Mouse (Mus musculus): ENCODE data around the gene 1700025G04Rik.

Gene 1700025G04Rik

DNA sequence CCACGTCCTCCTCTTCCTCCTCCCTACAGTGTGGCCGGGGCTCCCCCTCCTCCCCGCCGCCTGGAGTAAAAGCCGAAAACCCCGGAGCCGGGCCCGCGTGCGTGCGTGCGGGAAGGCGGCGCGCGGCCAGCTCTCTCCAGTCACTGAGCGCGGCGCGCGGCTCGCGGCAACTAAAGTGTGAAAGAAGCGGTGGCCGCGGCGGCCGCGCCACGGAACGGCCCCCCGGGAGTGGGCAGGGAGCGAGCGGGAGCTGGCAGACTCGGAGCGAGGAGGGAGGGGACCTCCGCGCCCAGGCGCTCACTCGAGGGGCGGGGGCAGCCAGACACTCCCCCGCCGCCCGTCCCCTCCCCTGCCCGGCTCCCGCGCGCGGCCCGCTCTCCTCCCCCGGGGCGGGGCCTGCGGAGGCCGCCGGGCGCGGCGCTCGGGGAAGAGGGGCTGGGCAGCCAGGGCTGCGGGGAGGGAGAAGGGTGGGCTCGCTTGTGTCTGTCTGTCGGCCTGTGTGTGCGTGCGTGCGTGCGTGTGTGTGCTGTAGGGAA is at the start of gene 1700025G04Rik:
TSS of gene 1700025G04Rik (minus strand) at position 108 of the 536 bp plus-strand sequence.
- in situ Hi-C loops (cut with MboI; ENCODE audit: low sequenced_read_pairs): no loop called here

DNA sequence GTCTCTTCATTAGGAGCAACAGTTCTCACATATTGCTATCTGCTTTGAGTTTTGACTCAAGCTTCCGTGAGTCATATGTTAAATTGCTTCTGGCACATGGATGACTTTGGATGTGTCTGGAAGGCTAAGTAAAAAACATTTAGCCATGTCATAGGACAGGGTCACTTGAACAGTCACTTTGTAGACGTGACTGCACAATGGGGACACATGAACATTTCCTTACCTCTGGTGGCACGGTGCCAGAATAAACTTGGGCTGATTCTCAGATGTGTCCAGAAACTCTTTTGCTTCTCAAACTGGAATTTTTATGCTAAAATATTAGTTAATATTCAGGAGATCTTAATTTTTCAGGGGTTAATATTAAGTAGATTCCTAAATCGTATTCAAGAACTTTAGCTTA is 49.6 kb upstream of the 1700025G04Rik start:
- in situ Hi-C loops (cut with MboI; ENCODE audit: low sequenced_read_pairs): no loop called here

DNA sequence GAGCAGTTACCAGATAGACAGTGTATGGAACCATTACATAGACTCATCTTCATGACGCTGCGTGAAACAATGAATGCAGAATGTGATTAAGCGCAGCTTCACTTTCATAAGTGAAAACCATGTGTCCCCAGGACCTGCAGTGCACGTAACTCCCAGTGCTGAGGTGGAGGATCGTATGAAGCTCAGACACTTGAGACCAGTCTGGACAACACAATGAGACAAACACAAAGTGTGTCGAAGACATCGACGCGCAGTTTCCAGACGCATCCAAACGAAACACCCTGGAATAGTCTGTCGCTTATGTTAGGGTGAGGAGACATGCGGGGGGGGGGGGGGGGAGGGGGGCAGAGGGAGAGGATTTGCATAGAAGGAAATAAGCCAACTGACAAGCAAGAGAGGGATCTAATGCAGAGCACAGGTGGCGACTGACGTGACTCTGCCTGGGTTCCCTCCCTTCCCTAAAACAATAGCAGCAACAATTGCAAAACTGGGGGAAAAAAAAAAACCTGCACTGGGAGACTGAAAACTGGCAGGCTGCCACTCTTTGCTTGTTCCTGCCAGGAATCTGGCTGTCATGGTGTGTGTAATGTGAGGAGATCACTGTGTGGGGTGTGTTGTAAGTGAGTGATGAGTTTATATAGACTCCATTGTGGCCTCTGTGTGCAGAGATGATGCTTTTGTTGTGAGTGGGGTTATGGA is 40.3 kb upstream of the 1700025G04Rik start:
- in situ Hi-C loops (cut with MboI; ENCODE audit: low sequenced_read_pairs): no loop called here

DNA sequence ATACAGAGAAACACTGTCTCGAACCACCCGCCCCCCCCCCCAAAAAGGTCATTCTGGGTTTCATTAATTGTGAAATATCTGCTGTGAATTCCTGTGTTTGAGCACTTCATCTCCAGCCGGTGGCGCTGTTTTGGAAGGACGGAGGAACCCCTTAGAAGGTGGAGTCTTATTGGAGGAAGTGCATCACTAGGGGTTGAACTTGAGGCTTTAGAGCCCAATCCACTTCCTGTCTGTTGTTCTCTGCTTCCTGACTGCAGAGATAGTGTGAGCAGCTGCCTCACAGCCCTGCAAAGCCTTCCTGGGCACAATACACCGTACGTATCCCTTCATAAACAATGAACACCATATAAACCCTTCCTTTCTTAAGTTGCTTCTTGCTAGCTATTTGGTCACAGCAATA is 35.5 kb upstream of the 1700025G04Rik start:
- in situ Hi-C loops (cut with MboI; ENCODE audit: low sequenced_read_pairs): no loop called here

DNA sequence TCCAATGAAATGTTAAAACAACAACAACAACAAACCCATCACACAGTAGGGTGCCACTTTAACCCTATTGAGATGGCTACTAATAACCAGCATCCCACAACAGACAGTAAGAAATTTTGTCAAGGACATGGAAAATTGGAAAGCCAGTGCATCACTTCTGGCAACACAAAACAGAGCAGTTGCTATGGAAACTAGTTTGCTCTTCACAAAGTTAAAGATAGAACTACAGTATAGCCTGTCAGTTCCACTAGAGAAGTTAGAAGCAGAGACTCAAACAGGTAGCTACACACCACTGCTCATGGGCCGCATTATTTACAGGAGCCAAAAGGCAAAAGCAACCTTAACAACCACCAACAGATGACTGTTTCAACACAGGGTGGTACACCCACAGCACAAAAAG is 20.2 kb upstream of the 1700025G04Rik start:
- in situ Hi-C loops (cut with MboI; ENCODE audit: low sequenced_read_pairs): no loop called here

DNA sequence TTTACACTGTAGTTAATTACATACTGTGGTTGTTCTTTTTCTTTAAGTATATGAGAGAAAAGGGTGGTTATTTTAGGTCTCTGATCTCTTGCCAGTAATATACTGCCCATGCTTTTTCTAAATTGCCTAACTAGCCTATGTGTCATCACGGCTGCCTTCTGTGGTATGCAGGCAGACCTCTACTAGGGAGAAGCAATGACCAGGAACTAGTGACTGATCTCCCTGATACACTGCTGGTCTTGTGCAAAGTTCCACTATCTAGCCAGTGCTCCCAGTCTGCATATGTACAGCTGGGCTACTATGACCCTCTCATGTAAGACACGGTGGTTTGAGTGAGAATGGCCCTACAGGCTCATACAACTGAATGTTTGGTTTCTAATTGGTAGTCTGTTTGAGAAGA is 16.2 kb upstream of the 1700025G04Rik start:
- in situ Hi-C loops (cut with MboI; ENCODE audit: low sequenced_read_pairs): no loop called here

DNA sequence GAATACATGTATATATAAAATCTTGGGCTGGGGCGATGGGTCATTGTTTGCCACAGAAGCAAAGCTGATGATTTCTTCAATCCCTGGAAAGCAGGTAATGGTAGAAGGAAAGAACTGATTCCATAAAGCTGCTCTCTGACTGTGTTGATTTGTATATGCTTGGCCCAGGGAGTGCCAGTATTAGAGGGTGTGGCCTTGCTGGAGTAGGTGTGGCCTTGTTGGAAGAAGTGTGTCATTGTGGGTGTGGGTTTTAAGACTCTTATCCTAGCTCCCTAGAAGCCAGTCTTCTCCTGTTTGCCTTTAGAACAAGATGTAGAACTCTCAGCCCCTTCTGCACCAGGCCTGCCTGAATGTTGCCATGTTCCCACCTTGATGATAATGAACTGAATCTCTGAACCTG is 15.3 kb upstream of the 1700025G04Rik start:
- in situ Hi-C loops (cut with MboI; ENCODE audit: low sequenced_read_pairs): no loop called here

DNA sequence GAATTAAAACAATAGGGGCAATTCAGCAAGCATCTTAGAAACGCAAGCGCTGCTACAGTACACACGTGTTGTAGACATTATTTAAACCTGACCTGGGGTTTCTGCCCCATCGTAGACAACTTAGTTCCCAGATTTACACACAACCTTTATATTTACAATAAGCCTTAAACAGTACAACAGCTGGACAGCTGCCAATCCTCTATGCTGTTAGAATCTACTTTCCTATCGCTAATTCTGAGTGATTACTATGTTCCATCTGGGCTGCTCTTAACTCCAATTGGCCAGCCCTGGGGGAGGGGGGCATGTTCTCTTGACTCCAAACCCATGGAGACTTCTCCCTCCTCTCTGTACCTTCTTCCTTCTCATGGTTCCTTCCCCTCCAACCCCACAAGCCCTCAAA is 11.8 kb upstream of the 1700025G04Rik start:
- in situ Hi-C loops (cut with MboI; ENCODE audit: low sequenced_read_pairs): no loop called here

DNA sequence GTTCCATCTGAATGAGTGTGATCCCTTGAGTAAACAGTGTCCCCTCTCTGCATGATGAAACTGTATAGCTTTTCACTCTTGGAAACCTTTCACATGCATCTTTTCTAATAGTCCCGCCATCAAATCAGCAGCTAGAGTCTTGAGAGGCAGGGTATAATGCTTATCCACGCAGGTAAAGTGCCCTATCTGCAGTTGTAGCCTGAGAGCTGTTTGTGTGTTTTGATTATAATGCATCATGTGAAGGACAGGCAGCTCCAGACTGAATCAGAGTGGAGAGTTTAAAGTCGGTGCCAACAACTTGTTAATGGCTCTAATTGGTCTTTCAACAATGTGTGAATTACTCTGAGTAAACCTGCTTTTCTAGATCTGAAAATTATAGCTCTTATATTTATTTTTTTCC is 6.1 kb upstream of the 1700025G04Rik start:
- in situ Hi-C loops (cut with MboI; ENCODE audit: low sequenced_read_pairs): no loop called here

DNA sequence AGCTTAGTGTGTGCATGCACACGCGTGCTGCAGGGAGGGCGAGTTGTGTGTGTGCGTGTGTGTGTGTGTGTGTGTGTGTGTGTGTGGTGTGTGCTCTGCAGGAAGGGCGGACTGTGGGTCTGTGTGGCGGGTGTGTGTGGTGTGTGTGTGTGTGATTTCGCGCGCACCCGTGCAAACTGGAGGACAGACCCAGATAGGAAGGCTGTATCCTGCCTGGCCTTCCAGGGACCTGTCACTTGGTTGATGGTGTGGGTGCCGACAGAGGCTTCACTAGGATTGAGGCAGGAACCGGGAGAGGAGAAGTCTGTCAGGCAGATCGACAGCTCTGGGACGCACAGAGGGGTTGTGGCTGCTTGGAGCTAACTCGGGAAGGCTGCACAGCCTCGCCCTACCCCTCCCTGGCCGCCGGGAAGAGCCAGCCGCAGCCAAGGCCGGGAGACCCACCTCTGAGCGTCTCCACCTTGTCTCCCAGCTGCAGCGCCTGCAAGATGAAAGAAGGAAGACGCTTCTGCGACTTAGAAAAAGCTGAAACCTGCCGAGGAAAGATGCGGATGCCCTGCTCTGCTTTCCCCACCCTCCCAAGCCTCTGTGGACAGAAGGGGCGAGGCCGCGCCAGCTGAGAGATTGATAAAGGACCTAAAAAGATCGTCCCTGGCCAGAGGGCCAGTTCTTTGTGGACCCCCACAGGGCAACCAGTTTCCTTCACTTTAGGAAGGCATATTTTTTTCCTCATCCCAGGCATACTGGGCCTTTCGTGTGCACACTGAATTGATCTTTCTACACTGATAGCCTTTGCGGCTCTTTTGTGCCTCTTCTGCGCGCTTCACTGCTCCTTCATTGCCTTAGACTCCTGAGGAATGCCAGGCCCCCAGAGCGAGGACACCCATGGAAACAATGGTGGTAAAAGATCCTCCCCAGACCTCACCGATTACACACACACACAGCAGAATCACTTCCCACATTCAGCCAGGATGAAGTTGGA is 930 bp upstream of the 1700025G04Rik start:
- in situ Hi-C loops (cut with MboI; ENCODE audit: low sequenced_read_pairs): no loop called here

DNA sequence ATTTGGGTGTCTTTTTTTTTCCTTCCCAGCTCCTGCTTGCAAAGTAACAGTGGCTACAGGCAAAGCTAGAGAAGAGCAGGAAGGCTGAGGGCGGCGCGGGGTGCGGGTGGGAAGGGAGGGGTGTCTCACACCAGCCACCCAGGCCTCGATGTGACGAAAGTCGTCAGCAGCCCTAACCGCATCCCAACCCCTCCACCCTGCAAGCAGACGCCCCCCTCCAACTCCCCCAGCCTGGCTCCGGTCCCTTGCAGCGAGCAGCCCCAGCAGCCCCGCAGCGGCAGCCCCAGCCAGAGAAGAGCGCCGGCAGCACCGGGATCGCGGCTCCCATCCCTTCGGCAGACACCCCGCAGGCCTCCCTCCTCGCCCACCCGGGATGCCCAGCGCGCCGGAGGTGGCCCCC is 399 bp downstream of the 1700025G04Rik start:
- in situ Hi-C loops (cut with MboI; ENCODE audit: low sequenced_read_pairs): no loop called here

DNA sequence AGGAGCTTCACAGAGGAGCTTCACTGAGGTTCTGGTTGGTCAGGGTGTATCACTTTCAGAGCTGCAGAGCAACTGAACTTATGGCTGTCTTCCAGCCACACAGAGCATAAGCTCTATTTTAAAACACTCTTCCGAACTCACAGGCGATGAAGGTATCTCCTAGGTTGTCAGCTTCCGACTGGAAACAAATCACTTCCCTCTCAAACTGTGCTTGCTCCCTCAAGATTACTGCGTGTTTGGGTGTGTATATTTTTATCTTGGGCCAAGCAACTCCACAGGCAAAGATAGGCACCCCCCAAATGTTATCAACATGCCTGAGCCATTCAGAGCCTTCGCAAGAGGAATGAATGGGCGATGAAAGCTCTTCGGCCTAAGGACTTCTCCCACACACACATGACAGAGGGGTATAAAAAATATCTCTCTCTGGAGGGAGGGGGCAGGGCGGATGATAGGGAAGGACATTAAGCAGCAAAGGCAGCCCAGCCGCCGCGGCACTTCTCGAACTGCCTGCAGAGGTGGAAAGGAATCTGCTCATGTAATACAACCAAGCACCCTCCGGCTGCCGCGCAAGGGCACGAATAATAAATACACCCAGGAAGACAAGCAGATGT is 1.0 kb downstream of the 1700025G04Rik start:
- in situ Hi-C loops (cut with MboI; ENCODE audit: low sequenced_read_pairs): no loop called here

DNA sequence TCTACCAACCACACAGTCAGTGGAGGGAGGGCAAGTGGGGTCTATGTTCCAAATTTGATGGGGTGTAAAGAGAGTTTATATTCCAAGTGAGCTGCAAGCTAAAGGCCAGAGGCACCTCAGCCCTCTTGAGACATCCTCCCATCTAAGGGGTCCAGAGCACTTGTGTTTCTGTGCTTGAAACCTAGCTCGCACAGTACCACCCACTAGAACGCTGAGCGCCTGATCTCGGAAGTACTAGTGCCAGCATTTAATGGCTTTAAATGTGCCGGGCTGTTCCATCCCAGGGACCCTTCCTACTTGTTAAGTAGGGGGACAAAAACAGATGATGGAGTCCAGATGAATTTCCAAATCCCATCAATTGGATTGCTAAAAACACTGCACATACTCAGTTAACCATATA is 1.9 kb downstream of the 1700025G04Rik start:
- in situ Hi-C loops (cut with MboI; ENCODE audit: low sequenced_read_pairs): no loop called here

DNA sequence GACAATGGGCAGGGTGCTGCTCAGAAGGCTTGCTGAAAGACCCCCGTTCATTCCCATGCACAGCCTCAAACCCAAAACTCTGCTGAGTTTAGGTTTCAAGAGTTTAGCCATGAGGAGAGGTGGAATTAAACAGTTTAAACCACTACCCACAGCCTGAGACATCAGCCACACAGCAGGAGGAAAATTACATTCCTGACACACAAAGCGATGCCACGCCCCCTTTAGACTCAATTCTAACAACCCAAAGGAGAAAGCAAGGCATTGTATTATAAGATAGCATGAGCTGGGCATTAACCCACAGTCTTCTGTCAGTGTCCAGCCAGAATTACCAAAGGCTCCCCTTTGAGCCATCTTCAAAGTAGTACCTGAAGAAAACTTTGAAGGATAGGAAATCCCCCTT is 3.0 kb downstream of the 1700025G04Rik start:
- in situ Hi-C loops (cut with MboI; ENCODE audit: low sequenced_read_pairs): no loop called here

DNA sequence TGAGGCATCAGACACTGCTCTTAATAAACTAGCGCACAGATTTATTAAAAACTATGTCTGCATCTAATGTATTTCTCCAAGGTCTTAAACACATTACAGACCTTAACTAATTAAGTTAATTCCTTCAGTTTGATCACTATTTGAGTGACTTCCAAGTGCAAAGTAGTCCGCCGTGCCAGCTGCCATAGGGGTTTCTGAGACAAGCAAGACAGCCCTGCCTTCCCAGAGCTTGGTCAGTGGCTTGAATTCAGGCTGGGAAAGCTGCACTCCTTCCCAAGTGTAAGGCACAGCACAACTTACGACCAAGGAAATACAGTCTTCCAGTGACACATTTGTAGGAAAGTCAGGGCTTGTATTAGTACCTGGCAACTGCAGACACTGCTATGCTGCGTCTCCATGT is 4.4 kb downstream of the 1700025G04Rik start:
- in situ Hi-C loops (cut with MboI; ENCODE audit: low sequenced_read_pairs): no loop called here

DNA sequence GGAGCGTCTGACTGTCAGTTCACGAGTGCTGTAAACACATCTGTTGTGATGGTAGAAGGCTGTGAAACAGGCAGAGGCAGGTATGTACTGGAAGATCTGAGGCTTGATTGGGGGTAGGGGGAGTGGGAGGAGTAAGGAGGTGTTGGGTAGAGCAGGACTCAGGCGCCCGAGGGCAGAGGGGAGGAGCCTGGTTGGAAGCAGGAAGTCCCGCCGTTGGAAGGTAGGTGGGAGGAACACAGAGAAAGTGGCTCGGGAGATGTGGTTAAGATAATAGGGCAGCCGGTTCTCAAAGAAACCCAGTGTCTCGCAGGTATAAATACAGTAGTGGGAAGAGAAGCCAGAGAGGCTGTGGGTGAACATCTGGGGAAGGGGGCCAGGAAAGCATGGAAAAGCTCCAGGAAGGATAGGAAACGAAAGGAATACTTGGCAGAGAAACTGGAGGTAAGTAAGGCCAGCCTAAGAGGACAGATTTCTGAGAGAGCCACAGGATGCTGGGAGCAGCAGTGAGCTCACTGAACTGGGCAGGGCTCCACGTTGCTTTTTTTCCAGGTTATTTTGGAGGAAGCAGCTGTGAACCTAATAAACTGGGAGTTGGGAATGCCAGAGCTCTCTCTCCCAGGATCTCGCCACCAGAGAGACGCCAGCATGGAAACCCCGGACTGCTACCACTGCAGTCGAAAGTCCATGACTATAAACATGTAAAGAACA is 5.1 kb downstream of the 1700025G04Rik start:
- in situ Hi-C loops (cut with MboI; ENCODE audit: low sequenced_read_pairs): no loop called here

DNA sequence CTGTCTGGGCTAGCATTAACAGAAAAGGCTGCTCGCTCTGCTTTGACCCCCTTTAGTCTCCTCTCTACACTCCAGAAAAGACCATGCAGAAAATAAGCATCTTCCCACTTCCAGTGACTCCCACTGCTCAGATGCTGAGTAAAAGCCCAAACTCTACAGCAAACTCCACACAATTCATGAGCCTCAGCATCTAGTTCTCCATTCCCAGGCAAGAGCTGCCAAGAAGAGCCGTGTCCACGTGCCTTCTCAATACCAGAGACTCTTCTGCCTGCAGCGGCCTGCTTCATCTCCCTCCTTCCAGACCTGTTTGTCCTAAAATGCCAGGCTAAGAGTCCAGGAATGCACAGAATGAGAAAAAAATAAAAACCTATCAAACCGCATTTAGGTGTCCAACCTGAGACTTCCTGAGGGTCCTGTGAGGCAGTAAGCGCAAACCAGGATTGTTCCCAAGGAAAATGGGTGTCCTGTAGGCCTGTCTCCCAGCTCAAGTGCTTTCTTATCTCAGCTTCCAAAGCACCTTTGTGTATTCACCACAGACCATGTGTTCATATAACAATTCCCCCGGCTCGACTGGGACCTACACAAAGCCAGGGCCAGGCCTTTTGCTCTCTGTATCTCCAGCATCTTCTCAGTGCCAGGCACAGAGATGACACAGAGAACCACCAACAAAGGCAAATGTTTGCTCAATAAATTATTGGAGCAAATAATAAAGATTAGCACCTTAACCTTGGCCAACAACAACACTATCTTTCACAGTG is 7.8 kb downstream of the 1700025G04Rik start:
- in situ Hi-C loops (cut with MboI; ENCODE audit: low sequenced_read_pairs): no loop called here

DNA sequence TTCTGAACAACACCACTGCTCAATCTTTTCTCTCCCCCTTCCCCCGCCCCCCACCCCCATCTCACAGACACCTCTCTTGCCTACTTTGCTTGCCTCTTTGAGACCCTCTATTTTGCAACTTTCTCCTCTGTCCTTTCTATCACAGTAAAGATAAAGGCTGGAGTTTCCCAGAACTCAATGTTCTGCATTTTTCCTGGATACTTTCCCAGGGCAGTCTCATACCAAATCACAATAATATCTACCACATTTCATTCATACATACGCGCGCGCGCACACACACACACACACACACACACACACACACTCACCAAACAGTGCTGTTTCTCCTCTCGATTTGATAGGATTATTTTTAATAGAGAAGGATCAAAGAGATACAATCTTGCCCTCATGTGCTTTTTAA is 8.8 kb downstream of the 1700025G04Rik start:
- in situ Hi-C loops (cut with MboI; ENCODE audit: low sequenced_read_pairs): no loop called here

DNA sequence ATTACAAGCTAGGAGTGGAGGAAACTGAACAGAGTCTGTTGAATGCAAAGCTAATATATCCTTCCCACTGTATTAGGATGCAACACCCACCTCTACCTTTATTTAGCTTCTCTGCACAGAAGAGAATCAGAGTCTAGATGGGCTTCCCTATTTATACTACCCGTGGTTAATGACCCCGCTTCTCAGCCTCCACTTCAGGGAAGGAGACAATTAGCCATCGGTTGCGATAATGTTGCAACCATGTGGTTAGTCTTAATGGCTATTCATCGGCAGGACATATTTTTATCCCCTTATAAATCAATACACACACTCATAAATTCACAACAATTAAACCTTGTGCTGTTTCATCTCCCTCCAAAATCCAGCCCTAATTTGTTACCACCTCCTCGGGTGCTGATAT is 9.7 kb downstream of the 1700025G04Rik start:
- in situ Hi-C loops (cut with MboI; ENCODE audit: low sequenced_read_pairs): no loop called here

DNA sequence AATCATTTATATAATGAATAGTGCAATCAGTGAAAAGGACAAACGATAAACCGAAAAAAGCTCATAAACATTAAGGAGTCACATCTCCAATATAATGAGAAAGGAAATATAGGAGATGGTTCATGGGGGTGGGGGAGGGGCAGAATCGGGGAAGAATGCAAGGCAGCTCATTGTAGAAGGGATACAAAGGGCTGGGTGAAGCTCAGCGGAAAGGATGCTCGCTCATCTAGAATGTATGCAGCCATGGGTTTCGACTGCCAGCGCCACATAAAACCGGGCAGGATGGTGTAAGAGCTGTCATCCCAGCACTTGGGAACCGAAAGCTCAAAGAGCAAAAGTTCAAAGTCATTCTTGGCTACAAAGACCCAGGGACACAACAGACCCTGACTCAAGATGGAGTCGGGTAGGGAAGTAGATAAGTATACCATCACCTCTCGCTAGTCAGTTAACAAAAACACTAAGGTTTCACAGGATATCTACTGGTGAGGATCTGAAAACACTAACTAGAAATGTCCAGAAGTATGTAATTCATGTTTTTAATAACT is 12.7 kb downstream of the 1700025G04Rik start:
- in situ Hi-C loops (cut with MboI; ENCODE audit: low sequenced_read_pairs): no loop called here
